Mouse (Mus musculus): ENCODE measurements around the gene Gm813. TPM values are rescaled to one million over a fixed set of nuclear protein-coding genes. Genes with fewer than 3 reads are reported as not detected.
A peak's percentile ranks its signal among the peaks of the same experiment; 100 is the strongest.

The Gm813 gene
- polyA plus RNA-seq, 1 experiment from 2014 or later, result not detected

GRCm38 (mm10) chr16:58573949-58574722 lies 42.6 kb downstream of the Gm813 start:
- no peaks in the 10 kb centered on the region for H3K27me3 ChIP-seq (ENCODE audit: control insufficient read depth, insufficient read depth, low read depth, low read length)
- H3K9ac ChIP-seq (ENCODE audit: low read length), result no peak overlapping the region
- no peaks in the 10 kb centered on the region for H3K4me1 ChIP-seq (replicated peaks; ENCODE audit: control insufficient read depth, insufficient read depth, low read length)
- no peak overlapping the region for H3K4me2 ChIP-seq (ENCODE audit: low read depth, low read length)
- H3K9me3 ChIP-seq (ENCODE audit: control insufficient read depth, low read length), result no peaks in the 10 kb centered on the region
- no peak overlapping the region for H3K4me3 ChIP-seq (ENCODE audit: low read length)
- H3K36me3 ChIP-seq (ENCODE audit: control insufficient read depth, insufficient read depth, low read length), result no peaks in the 10 kb centered on the region
- peak; percentile 56; the same call in 1 of the 2 replicates for ATAC-seq (ENCODE audit: low read depth)
- no peak overlapping the region for H3K27ac ChIP-seq (ENCODE audit: low read length)
- 52% methylated on average over 6 of the region's 6 CpGs for WGBS

GRCm38 (mm10) chr16:58570694-58571264 lies 46.0 kb downstream of the Gm813 start:
- Histone ChIP-seq H3K36me3 (ENCODE audit: control insufficient read depth, insufficient read depth, low read length) (no peaks in the 10 kb centered on the region), H3K9ac (ENCODE audit: low read length) (no peak overlapping the region), H3K4me3 (ENCODE audit: low read length) (no peak overlapping the region), H3K27ac (ENCODE audit: low read length) (no peak overlapping the region), H3K27me3 (ENCODE audit: control insufficient read depth, insufficient read depth, low read depth, low read length) (no peaks in the 10 kb centered on the region), H3K9me3 (ENCODE audit: control insufficient read depth, low read length) (no peaks in the 10 kb centered on the region), H3K4me1 (replicated peaks; ENCODE audit: control insufficient read depth, insufficient read depth, low read length) (no peaks in the 10 kb centered on the region), H3K4me2 (ENCODE audit: low read depth, low read length) (no peak overlapping the region)
- ATAC-seq (ENCODE audit: low read depth), result peak; percentile 74

Other genes starting within 250 kb of the Gm813 start
- gene Dcbld2, start 208.5 kb downstream of the Gm813 start, polyA plus RNA-seq (2015; fragmentation: Nextera tagmentation; extraction: Ambion mirVana), result 6.2 and 7.0 TPM in 2 replicates
- 33.7 and 34.7 TPM in 2 replicates for gene St3gal6, start 92.7 kb downstream of the Gm813 start, polyA plus RNA-seq (2015; fragmentation: Nextera tagmentation; extraction: Ambion mirVana)
- gene E330017A01Rik, start 21.8 kb upstream of the Gm813 start, polyA plus RNA-seq (2015; fragmentation: Nextera tagmentation; extraction: Ambion mirVana), result not detected in 2 replicates
- 19.7 and 25.3 TPM in 2 replicates for gene Cpox, start 53.3 kb upstream of the Gm813 start, polyA plus RNA-seq (2015; fragmentation: Nextera tagmentation; extraction: Ambion mirVana)
- 0.11 and 0.13 TPM in 2 replicates for gene Gpr15, start 102.1 kb upstream of the Gm813 start, polyA plus RNA-seq (2015; fragmentation: Nextera tagmentation; extraction: Ambion mirVana)
- 113 and 114 TPM in 2 replicates for gene Cldnd1, start 110.9 kb upstream of the Gm813 start, polyA plus RNA-seq (2015; fragmentation: Nextera tagmentation; extraction: Ambion mirVana)
- not detected in 2 replicates for gene Olfr172, start 146.2 kb upstream of the Gm813 start, polyA plus RNA-seq (2015; fragmentation: Nextera tagmentation; extraction: Ambion mirVana)
- not detected in 2 replicates for gene Olfr173, start 183.3 kb upstream of the Gm813 start, polyA plus RNA-seq (2015; fragmentation: Nextera tagmentation; extraction: Ambion mirVana)
- not detected in 2 replicates for gene Olfr175-ps1, start 209.8 kb upstream of the Gm813 start, polyA plus RNA-seq (2015; fragmentation: Nextera tagmentation; extraction: Ambion mirVana)

All from lung, embryonic 16.5 days (tissue).